Mouse (Mus musculus): ENCODE results near the gene C1qtnf2. TPM values are rescaled to one million over a fixed set of nuclear protein-coding genes. Genes with fewer than 3 reads are reported as not detected.

C1qtnf2 gene
- polyA plus RNA-seq, 1 experiment = not detected

DNA sequence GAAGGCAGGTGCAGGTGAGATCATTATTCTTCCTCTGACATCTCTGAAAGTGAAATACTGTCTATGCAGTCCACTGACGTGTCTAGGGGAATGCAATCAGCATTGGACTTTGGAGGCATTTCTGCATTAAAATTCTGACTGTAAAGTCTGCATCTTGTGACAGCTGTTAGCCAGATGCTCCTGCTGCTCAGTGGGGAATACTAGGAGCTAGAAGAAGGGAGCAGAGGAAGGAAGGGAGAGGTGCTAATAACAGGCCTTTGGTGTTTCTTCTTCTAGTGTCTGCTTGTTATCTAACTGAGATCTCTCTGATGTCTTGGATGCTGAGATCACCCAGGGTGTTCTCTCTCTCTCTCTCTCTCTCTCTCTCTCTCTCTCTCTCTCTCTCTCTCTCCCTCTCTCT is 961 bp upstream of the C1qtnf2 start:
- 61% methylated on average over 1 of the region's 1 CpGs for WGBS
- Histone ChIP-seq H3K27ac (ENCODE audit: control insufficient read depth, insufficient read depth, low read depth, low read length, poor library complexity) (no peak overlapping the region), H3K4me1 (ENCODE audit: control insufficient read depth, insufficient read depth, low read length) (no peaks in the 10 kb centered on the region), H3K4me3 (replicated peaks; ENCODE audit: control insufficient read depth, low read depth, low read length) (no peak overlapping the region)
- TF ChIP-seq CTCF (IDR thresholded peaks at IDR 0.05; ENCODE audit: control insufficient read depth, insufficient read depth, low read length) (no peak), POLR2A (IDR thresholded peaks at IDR 0.05; ENCODE audit: borderline replicate concordance, control insufficient read depth, low read depth, low read length) (no peak)

DNA sequence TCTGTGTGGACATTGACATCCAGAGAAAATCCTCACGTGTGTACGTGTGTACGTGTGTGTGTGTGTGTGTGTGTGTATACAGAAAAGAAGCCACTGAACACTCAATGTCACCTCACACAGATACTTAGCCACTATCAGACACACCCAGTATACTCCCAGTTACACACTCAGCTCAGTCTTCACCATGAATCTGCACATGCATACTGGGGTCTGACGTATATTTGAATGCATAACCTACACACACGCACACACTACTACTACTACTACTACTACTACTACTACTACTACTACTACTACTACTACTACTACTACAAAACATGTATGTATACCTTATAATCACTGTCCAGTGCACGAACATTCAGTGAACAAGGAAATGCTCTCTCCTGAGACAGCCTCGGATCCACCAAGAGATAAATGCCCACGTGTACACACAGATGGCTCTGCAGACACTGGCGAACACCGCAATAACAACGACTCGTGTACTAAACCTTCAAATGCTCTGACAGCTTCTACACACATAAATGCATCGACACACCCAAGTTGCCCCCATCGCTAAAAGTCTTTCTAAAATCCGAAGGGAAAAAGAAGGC is 346 bp upstream of the C1qtnf2 start:
- WGBS = 56% methylated on average over 15 of the region's 15 CpGs
- H3K4me3 ChIP-seq (replicated peaks; ENCODE audit: control insufficient read depth, low read depth, low read length) = no peak overlapping the region
- no peak overlapping the region; the same call in 1 of the 2 replicates for H3K27ac ChIP-seq (ENCODE audit: control insufficient read depth, insufficient read depth, low read depth, low read length, poor library complexity)
- no peak for TF ChIP-seq CTCF (IDR thresholded peaks at IDR 0.05; ENCODE audit: control insufficient read depth, insufficient read depth, low read length)
- no peak for TF ChIP-seq POLR2A (IDR thresholded peaks at IDR 0.05; ENCODE audit: borderline replicate concordance, control insufficient read depth, low read depth, low read length)
- no peaks in the 10 kb centered on the region for H3K4me1 ChIP-seq (ENCODE audit: control insufficient read depth, insufficient read depth, low read length)

DNA sequence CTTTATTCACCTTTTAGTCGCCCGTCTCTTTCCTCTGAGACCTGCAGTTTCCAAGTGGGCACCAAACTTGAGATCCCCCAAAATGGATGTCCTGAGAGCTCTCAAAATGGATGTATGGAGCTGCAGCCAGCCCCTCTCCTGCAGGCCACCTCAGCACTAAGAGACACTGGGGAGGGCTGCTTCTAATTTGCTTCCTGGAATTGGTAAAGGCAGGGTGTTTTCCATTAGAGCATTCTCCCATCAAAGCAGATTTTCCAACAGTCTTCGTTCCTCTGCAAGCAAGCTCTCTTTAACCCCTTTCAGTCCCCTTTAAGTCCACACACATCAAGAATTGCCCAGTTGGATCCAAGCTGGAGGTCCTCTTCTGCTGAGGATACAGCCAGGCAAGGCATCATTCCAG is 5.3 kb downstream of the C1qtnf2 start:
- no peak overlapping the region for H3K27ac ChIP-seq (ENCODE audit: control insufficient read depth, insufficient read depth, low read depth, low read length, poor library complexity)
- no peaks in the 10 kb centered on the region; the same call in 1 of the 2 replicates for H3K4me1 ChIP-seq (ENCODE audit: control insufficient read depth, insufficient read depth, low read length)
- no peak overlapping the region for H3K4me3 ChIP-seq (replicated peaks; ENCODE audit: control insufficient read depth, low read depth, low read length)
- TF ChIP-seq POLR2A (IDR thresholded peaks at IDR 0.05; ENCODE audit: borderline replicate concordance, control insufficient read depth, low read depth, low read length) (no peak), CTCF (IDR thresholded peaks at IDR 0.05; ENCODE audit: control insufficient read depth, insufficient read depth, low read length) (no peak)
- 79% methylated on average over 3 of the region's 3 CpGs for WGBS

- no peak overlapping the region for H3K4me3 ChIP-seq (replicated peaks; ENCODE audit: control insufficient read depth, low read depth, low read length)
- no peak overlapping the region for H3K27ac ChIP-seq (ENCODE audit: control insufficient read depth, insufficient read depth, low read depth, low read length, poor library complexity)
- 59% methylated on average over 5 of the region's 5 CpGs for WGBS
- H3K4me1 ChIP-seq (ENCODE audit: control insufficient read depth, insufficient read depth, low read length) = no peaks in the 10 kb centered on the region; the same call in 1 of the 2 replicates
- TF ChIP-seq CTCF (IDR thresholded peaks at IDR 0.05; ENCODE audit: control insufficient read depth, insufficient read depth, low read length) (no peak), POLR2A (IDR thresholded peaks at IDR 0.05; ENCODE audit: borderline replicate concordance, control insufficient read depth, low read depth, low read length) (no peak)
Observed at GRCm38 (mm10) chr11:43480561-43480960, 6.5 kb downstream of the C1qtnf2 start.

GRCm38 (mm10) chr11:43481672-43482522 is 7.8 kb downstream of the C1qtnf2 start:
- TF ChIP-seq CTCF (IDR thresholded peaks at IDR 0.05; ENCODE audit: control insufficient read depth, insufficient read depth, low read length) (no peak), POLR2A (IDR thresholded peaks at IDR 0.05; ENCODE audit: borderline replicate concordance, control insufficient read depth, low read depth, low read length) (no peak)
- Histone ChIP-seq H3K4me3 (replicated peaks; ENCODE audit: control insufficient read depth, low read depth, low read length) (no peak overlapping the region), H3K4me1 (ENCODE audit: control insufficient read depth, insufficient read depth, low read length) (no peaks in the 10 kb centered on the region; the same call in 1 of the 2 replicates), H3K27ac (ENCODE audit: control insufficient read depth, insufficient read depth, low read depth, low read length, poor library complexity) (no peak overlapping the region)
- WGBS = 73% methylated on average over 3 of the region's 3 CpGs

DNA sequence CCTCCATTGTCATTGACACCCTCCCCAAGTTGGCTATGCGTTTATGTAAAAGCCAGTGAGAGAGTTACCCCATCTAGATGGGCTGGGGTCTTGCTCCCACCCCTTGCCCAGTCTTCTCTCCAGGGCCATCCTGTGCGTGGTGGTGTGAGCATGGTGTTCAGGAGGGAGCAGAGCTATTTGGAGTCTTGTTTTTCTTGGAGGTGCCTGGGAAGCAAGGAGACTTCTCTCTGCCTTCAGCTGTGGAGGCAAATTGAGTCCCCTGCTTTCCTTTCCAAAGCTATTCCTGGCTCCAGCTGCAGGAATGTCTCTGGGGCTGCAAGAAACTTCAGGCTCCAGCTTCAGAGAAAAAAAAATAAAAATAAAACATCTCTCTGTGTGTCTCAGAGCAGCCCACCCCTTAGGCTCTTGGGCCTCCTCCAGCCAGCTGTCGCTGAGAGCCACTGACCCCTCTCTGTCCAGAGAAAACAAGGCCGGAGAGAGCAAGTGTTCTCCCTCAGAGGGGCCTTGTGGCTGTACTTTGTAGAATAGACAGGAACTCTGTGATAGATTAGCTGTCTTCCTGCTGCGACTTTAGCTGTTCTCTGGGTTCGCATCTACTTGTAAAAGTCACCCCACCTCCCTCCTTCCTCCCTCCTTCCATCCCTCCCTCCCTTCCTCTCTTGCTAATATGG is 9.2 kb downstream of the C1qtnf2 start:
- 52% methylated on average over 6 of the region's 6 CpGs for WGBS
- TF ChIP-seq POLR2A (IDR thresholded peaks at IDR 0.05; ENCODE audit: borderline replicate concordance, control insufficient read depth, low read depth, low read length) (no peak), CTCF (IDR thresholded peaks at IDR 0.05; ENCODE audit: control insufficient read depth, insufficient read depth, low read length) (no peak)
- no peaks in the 10 kb centered on the region; the same call in 1 of the 2 replicates for H3K4me1 ChIP-seq (ENCODE audit: control insufficient read depth, insufficient read depth, low read length)
- H3K4me3 ChIP-seq (replicated peaks; ENCODE audit: control insufficient read depth, low read depth, low read length) = no peak overlapping the region
- H3K27ac ChIP-seq (ENCODE audit: control insufficient read depth, insufficient read depth, low read depth, low read length, poor library complexity) = no peak overlapping the region

DNA sequence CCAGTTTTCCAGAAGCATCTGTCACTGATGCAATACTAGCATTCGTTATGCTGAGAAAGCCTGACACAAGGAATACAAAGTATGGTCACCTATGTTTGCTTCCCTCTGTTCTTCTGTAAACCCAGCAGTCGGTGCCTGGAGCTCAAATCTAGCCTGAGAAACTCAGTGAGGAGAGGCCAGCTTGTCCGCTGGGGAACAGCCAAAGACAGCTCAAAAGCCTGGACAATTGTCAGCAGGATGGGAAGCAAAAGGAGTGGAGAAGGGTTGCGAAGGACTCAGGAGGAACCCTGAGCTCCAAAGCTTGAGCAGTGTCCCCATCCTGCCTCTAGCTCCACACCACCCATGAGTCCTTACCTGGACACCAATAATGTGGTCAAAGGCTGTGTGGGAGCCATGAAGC is 10.0 kb downstream of the C1qtnf2 start:
- TF ChIP-seq POLR2A (IDR thresholded peaks at IDR 0.05; ENCODE audit: borderline replicate concordance, control insufficient read depth, low read depth, low read length) (no peak), CTCF (IDR thresholded peaks at IDR 0.05; ENCODE audit: control insufficient read depth, insufficient read depth, low read length) (no peak)
- 79% methylated on average over 4 of the region's 4 CpGs for WGBS
- no peak overlapping the region for H3K27ac ChIP-seq (ENCODE audit: control insufficient read depth, insufficient read depth, low read depth, low read length, poor library complexity)
- H3K4me3 ChIP-seq (replicated peaks; ENCODE audit: control insufficient read depth, low read depth, low read length) = no peak overlapping the region
- H3K4me1 ChIP-seq (ENCODE audit: control insufficient read depth, insufficient read depth, low read length) = no peaks in the 10 kb centered on the region; the same call in 1 of the 2 replicates

DNA sequence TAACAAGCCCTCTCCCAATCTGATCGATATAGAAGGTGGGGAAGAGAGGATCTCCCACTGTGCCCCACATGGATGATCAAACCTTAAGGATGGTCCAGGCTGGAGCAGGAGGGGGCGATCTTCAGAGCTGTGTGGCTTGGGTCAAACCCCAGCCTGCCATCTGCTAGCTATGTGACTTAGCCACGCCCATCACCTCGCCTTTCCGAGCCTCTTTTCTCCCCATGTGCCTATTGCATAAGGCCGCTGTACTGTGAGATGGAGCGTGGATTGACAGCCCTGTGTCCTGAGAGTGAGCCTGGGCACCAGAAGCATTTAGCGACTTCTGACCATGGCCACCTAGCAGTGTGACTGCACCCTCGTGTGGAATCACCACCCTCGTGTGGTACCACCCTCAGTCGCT is 10.6 kb downstream of the C1qtnf2 start:
- H3K4me1 ChIP-seq (ENCODE audit: control insufficient read depth, insufficient read depth, low read length) = no peaks in the 10 kb centered on the region; the same call in 1 of the 2 replicates

More for the DNA sequence above, 10.6 kb downstream of the C1qtnf2 start:
- WGBS = 52% methylated on average over 11 of the region's 11 CpGs
- TF ChIP-seq CTCF (IDR thresholded peaks at IDR 0.05; ENCODE audit: control insufficient read depth, insufficient read depth, low read length) = no peak
- Histone ChIP-seq H3K27ac (ENCODE audit: control insufficient read depth, insufficient read depth, low read depth, low read length, poor library complexity) (no peak overlapping the region), H3K4me3 (replicated peaks; ENCODE audit: control insufficient read depth, low read depth, low read length) (no peak overlapping the region)
